Mouse (Mus musculus) retina, embryonic 14.5 days (tissue): ENCODE measurements at regions not wholly inside any gene's neighbourhood (a gene's known extent, or its start where the extent isn't known, plus 50 kb on each side); places are given as distances from the start of the nearest gene placed in this dataset.

ENCODE experiments used
- DNase-seq: peaks from one replicate; pipeline ENCODE4 v3.0.0-alpha.2; 2015; ENCODE audit warnings: low spot score

GRCm38 (mm10) chr4:79052723-79053122, 841.0 kb upstream of the Ptprd start:
- peak; percentile 35 for DNase-seq
